Mouse (Mus musculus): ENCODE data around the gene Metrn. TPM values are rescaled to one million over a fixed set of nuclear protein-coding genes. Genes with fewer than 3 reads are reported as not detected.

Metrn gene
- polyA plus RNA-seq, 1 experiment from 2014 or later: 12.7 TPM

DNA sequence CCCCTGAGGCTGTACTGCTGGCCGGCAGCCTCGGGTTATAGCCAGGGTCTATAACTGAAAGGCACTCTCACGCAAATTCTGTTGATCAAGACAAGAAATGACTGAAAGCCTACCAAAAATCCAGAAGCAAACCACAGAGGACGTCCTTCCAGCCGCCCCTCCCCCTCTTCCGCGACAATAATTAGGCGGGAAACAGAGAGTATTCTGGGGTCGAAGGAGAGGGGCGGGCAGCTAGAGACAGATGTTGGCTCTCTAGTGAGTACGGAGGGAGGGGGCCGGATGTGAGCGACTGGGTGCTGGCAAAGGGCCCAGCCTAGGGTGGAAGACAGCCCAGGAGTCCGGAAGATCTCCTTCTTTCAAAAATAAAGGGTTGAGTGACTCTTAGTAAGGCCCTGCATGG is 4.3 kb downstream of the Metrn start, which contains the start of gene Fam173a:
TSS of gene Fam173a (minus strand) at position 287 of the 400 bp plus-strand sequence.
- DNase-seq: peak; percentile 96
- H3K27me3 ChIP-seq (ENCODE audit: insufficient read depth, low read length): no peaks in the 10 kb centered on the region
- peak within 1 kb of the TSS; percentile 74 for H3K4me3 ChIP-seq (ENCODE audit: low read depth, low read length)
- peak within 1 kb of the TSS; percentile 94 for H3K27ac ChIP-seq (ENCODE audit: low read depth)
- peaks cover 31% of the 10 kb centered on the region for H3K36me3 ChIP-seq (ENCODE audit: insufficient read depth)
- no peaks in the 10 kb centered on the region for H3K9me3 ChIP-seq (ENCODE audit: low read depth, low read length)
- peak; percentile 81 for ATAC-seq (ENCODE audit: insufficient read depth)
- H3K4me1 ChIP-seq (ENCODE audit: insufficient read depth): peaks cover 14% of the 10 kb centered on the region
- peak within 1 kb of the TSS; percentile 67 for H3K4me2 ChIP-seq
- H3K9ac ChIP-seq: peak within 1 kb of the TSS; percentile 71
- under 1% methylated on average over 14 of the region's 14 CpGs for WGBS
- TF ChIP-seq CTCF (IDR thresholded peaks at IDR 0.05; ENCODE audit: low read depth): no peak

DNA sequence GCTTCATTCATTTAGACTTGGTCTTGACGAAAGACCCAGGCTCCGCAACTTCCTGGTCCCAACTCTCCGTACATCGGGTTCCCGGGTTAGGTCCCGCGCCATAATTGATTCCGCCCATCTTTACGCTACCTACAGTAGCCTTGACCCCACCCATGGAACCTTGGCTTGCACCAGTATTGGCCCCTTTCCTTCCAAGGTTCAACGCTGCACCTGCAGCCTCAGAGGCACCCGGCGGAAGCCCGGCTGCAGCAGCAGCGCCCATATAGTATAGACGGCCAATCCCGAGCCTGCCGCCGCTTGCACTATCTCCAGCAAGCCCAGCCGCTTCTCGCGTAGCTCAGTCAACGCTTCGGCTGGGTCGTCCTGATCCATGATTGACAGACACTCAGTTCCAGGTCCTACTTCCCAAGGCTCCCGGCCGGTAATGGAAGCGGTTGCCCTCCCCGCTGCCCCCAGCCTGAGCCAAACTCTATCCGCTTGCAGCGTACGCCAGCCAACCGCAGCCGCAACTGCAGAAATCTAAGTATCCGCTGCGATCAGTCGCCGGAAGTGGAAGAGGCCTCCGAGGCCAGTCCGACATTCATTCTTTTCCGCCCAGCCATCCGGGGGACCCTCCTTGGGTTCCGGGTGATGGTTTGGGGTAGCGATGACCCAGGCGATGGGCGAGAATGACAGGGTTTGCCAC is 5.0 kb downstream of the Metrn start:
- Histone ChIP-seq H3K9me3 (ENCODE audit: low read depth, low read length) (no peaks in the 10 kb centered on the region), H3K4me1 (ENCODE audit: insufficient read depth) (peaks cover 14% of the 10 kb centered on the region), H3K9ac (peak overlapping the region; percentile 71), H3K4me2 (peak overlapping the region; percentile 67), H3K27ac (ENCODE audit: low read depth) (peak overlapping the region; percentile 94), H3K4me3 (ENCODE audit: low read depth, low read length) (peak overlapping the region; percentile 74), H3K36me3 (ENCODE audit: insufficient read depth) (peaks cover 34% of the 10 kb centered on the region), H3K27me3 (ENCODE audit: insufficient read depth, low read length) (no peaks in the 10 kb centered on the region)
- ATAC-seq (ENCODE audit: insufficient read depth) (peak; percentile 68), DNase-seq (peak; percentile 94)
- no peak for TF ChIP-seq CTCF (IDR thresholded peaks at IDR 0.05; ENCODE audit: low read depth)
- under 1% methylated on average over 45 of the region's 45 CpGs for WGBS

DNA sequence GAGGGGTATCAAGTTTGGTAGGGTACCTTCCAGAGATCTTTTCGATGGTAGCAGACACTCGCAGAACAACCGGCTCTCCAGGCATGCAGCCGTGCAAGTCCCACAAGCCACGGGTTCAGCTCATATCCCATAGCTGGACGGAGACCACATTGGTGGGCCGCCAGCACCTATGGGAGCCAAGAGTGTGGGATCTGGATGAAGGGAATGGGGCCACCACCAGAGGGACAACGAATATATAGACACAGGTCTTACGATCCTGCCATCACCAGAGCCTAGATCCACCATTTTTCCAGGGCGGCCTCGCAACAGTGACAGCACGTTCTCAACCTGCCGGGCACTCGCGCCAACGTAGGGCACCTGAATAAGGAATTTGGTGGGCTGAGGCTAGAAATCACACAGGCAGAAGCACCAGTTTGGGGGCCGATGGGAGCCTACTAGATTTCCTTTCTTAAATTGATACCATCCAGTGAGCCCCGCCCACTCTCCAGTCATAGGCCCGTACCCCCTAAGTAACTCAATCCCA is 5.6 kb downstream of the Metrn start:
- H3K4me3 ChIP-seq (ENCODE audit: low read depth, low read length): peak overlapping the region; percentile 74
- ATAC-seq (ENCODE audit: insufficient read depth): no peak; the same call in 1 of the 2 replicates
- peaks cover 14% of the 10 kb centered on the region for H3K4me1 ChIP-seq (ENCODE audit: insufficient read depth)

DNA sequence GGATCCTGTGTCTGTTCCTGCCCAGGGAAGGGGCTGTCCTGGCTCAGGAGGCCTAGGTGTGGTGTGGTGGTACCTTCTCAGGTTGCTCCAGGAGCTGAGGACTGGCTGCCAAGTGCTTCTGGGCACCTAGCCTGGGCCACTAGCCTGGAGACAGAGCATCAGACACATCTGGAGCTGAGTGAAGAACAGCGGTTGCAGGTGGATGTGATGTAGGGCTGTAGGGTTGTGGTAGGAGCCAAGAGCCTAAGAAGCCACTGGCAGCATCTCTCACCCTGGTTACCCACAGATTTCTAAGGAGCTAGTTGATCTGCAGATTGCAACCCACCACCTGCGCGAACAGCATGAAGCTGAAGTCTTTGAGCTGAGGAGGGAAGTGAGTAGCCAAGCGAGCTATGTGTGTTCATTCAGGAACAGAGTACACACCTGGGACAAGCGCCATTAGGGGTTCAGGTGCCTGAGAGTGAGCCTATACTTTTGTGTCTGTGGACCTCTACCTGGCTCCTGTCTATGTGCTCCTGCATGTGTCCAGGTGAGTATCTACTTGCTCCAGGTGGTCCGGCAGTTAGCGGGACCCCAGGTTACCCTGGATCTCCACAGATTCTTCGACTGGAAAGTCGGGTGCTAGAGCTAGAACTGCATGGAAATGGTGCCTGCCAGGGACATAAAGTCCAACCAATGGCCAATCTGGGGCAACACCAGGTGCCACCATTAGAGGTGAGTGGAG is 10.0 kb downstream of the Metrn start:
- no peak for TF ChIP-seq CTCF (IDR thresholded peaks at IDR 0.05; ENCODE audit: low read depth)
- H3K27ac ChIP-seq (ENCODE audit: low read depth): no peak overlapping the region
- H3K27me3 ChIP-seq (ENCODE audit: insufficient read depth, low read length): no peaks in the 10 kb centered on the region
- H3K4me1 ChIP-seq (ENCODE audit: insufficient read depth): peaks cover 9% of the 10 kb centered on the region
- H3K4me3 ChIP-seq (ENCODE audit: low read depth, low read length): no peak overlapping the region
- H3K9me3 ChIP-seq (ENCODE audit: low read depth, low read length): no peaks in the 10 kb centered on the region
- no peak overlapping the region for H3K4me2 ChIP-seq
- H3K9ac ChIP-seq: no peak overlapping the region
- peaks cover 49% of the 10 kb centered on the region for H3K36me3 ChIP-seq (ENCODE audit: insufficient read depth)
- no peak for DNase-seq
- 92% methylated on average over 9 of the region's 9 CpGs for WGBS
- ATAC-seq (ENCODE audit: insufficient read depth): no peak

More for the DNA sequence above, 5.6 kb downstream of the Metrn start:
- Histone ChIP-seq H3K27ac (ENCODE audit: low read depth) (peak overlapping the region; percentile 94), H3K9me3 (ENCODE audit: low read depth, low read length) (no peaks in the 10 kb centered on the region), H3K9ac (peak overlapping the region; percentile 71), H3K27me3 (ENCODE audit: insufficient read depth, low read length) (no peaks in the 10 kb centered on the region), H3K36me3 (ENCODE audit: insufficient read depth) (peaks cover 36% of the 10 kb centered on the region), H3K4me2 (peak overlapping the region; percentile 67)
- 24% methylated on average over 19 of the region's 19 CpGs for WGBS
- peak; percentile 43 for TF ChIP-seq CTCF (IDR thresholded peaks at IDR 0.05; ENCODE audit: low read depth)
- peak; percentile 77 for DNase-seq

DNA sequence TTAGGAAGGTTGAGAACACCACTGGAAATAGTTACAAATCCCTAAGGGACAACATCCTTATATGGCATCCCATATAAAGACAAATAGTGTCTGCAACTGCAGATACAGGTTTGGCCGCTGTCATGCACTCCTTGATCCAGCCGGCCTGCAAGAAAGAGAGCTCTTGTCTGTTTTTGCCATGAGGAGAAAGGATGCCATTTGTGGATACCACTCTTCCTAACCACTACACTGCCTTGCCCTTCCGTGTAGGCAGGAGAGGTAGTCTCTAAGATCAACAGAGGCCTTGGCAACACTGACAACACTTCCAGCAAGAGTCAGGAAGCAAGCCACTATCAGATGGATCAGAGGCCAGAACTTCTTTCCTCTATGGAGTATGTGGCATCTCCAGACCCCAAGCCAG is 10.7 kb downstream of the Metrn start, which contains the start of gene Ccdc78:
TSS of gene Ccdc78 (plus strand) at position 301 of the 400 bp plus-strand sequence.
- no peak for TF ChIP-seq CTCF (IDR thresholded peaks at IDR 0.05; ENCODE audit: low read depth)
- peaks cover 55% of the 10 kb centered on the region for H3K36me3 ChIP-seq (ENCODE audit: insufficient read depth)
- no peaks in the 10 kb centered on the region for H3K27me3 ChIP-seq (ENCODE audit: insufficient read depth, low read length)
- peaks cover 9% of the 10 kb centered on the region for H3K4me1 ChIP-seq (ENCODE audit: insufficient read depth)
- ATAC-seq (ENCODE audit: insufficient read depth) (no peak), DNase-seq (no peak)
- H3K27ac ChIP-seq (ENCODE audit: low read depth): peak within 1 kb of the TSS; percentile 80
- WGBS: 76% methylated on average over 3 of the region's 3 CpGs
- H3K9me3 ChIP-seq (ENCODE audit: low read depth, low read length): no peaks in the 10 kb centered on the region
- peak within 1 kb of the TSS; percentile 75 for H3K9ac ChIP-seq
- peak within 1 kb of the TSS; percentile 64 for H3K4me3 ChIP-seq (ENCODE audit: low read depth, low read length)
- H3K4me2 ChIP-seq: peak within 1 kb of the TSS; percentile 86

DNA sequence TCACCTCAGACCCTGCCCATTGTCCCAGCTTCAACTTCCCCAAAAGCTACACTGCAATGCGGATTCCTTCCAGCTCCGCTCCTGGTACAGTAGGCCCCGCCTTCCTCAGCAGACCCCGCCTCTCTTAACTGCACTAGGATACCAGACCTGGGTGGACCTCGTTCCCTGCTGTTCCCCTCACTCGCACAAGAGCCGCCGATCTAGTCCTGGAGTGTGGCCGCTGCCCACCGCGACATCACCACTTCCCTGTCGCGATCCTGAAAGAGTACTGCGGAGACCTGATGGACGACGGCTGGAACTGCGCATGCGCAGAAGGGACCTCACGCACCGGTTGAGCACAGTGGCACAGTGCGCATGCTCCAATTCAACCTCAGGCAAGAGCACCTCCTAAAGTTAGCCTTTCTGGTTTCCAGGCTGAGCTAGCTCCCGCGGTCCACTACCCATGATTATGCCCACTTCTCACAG is 11.6 kb downstream of the Metrn start, which contains the start of gene Haghl:
TSS of gene Haghl (minus strand) at position 393 of the 465 bp plus-strand sequence.
- Histone ChIP-seq H3K36me3 (ENCODE audit: insufficient read depth) (peaks cover 59% of the 10 kb centered on the region), H3K4me3 (ENCODE audit: low read depth, low read length) (peak within 1 kb of the TSS; percentile 64), H3K9me3 (ENCODE audit: low read depth, low read length) (no peaks in the 10 kb centered on the region), H3K9ac (peak within 1 kb of the TSS; percentile 75), H3K27ac (ENCODE audit: low read depth) (peak within 1 kb of the TSS; percentile 80), H3K4me2 (peak within 1 kb of the TSS; percentile 86), H3K27me3 (ENCODE audit: insufficient read depth, low read length) (no peaks in the 10 kb centered on the region), H3K4me1 (ENCODE audit: insufficient read depth) (peaks cover 9% of the 10 kb centered on the region)
- DNase-seq: peak; percentile 99
- peak; percentile 19; the same call in 1 of the 2 replicates for TF ChIP-seq CTCF (IDR thresholded peaks at IDR 0.05; ENCODE audit: low read depth)
- peak; percentile 86 for ATAC-seq (ENCODE audit: insufficient read depth)
- under 1% methylated on average over 23 of the region's 23 CpGs for WGBS
